Mouse (Mus musculus) left cerebral cortex, adult 2 months (tissue): ENCODE measurements around the gene Dsp. TPM values are rescaled to one million over a fixed set of nuclear protein-coding genes. Genes with fewer than 3 reads are reported as not detected.

Experiments used
- DNase-seq, 2 experiments: peaks; one replicate each; pipeline ENCODE4 v3.0.0; 2021 to 2022; ENCODE audit warnings: low spot score in 2 of 2, mixed read lengths in 1 of 2; ENCODE audit errors: extremely low spot score in 1 of 2
- H3K27ac ChIP-seq: fragments of 200-600 bp; 2 replicates; pipeline ENCODE4 v1.8.1; 2022
- H3K4me3 ChIP-seq: fragments of 200-600 bp; 2 replicates; pipeline ENCODE4 v1.8.1; 2022
- CTCF ChIP-seq: fragments of 200-600 bp; IDR thresholded peaks from 2 replicates; pipeline ENCODE4 v1.8.1; 2022; ENCODE audit warnings: antibody characterized with exemption, mild to moderate bottlenecking, moderate library complexity
- intact Hi-C: fragments of 180-260 bp; cut with DNase I; formaldehyde crosslinking; loops from one replicate; pipeline ENCODE4 v1.15.1; 2025
- total RNA-seq, 2 experiments: library from RNA; stranded (reverse); gene quantifications; 2 replicates each; pipeline ENCODE4 v1.2.3; 2021

The Dsp gene
- total RNA-seq, 2 experiments from 2014 or later: 0.07 to 0.16 TPM

GRCm38 (mm10) chr13:38204171-38204570, 53.1 kb downstream of the Dsp start:
- no peak for TF ChIP-seq CTCF
- no peak for DNase-seq
- Histone ChIP-seq H3K27ac (no peak overlapping the region), H3K4me3 (peak overlapping the region; percentile 62)
- intact Hi-C loops: loop anchor here (5.0 to 10.0 kb wide), 2 partner anchors 212 to 749 kb away; partner anchors contain the start of gene Ssr1

- DNase-seq: peak; percentile 88 to 91
- intact Hi-C loops: loop anchor here (5.0 to 10.0 kb wide), 2 partner anchors 213 to 750 kb away; partner anchors contain the start of gene Ssr1
- no peak for TF ChIP-seq CTCF
- Histone ChIP-seq H3K27ac (peak within 1 kb of the TSS; percentile 83), H3K4me3 (peak within 1 kb of the TSS; percentile 62)
Measured at GRCm38 (mm10) chr13:38204702-38205482, 53.8 kb downstream of the Dsp start, which contains the start of gene Snrnp48. TSS of gene Snrnp48 (plus strand) at chr13:38204938.

- no peak for TF ChIP-seq CTCF
- no peak overlapping the region for H3K4me3 ChIP-seq
- intact Hi-C loops: loop anchor here (10.0 kb wide), 1 partner anchor 384 kb away; no protein-coding TSS in a partner anchor
- H3K27ac ChIP-seq: no peak overlapping the region
- no peak for DNase-seq
Measured at GRCm38 (mm10) chr13:38211122-38211521, 60.0 kb downstream of the Dsp start.

- TF ChIP-seq CTCF: no peak
- no peak for DNase-seq
- no peak overlapping the region for H3K27ac ChIP-seq
- H3K4me3 ChIP-seq: no peak overlapping the region
- intact Hi-C loops: loop anchor here (5.0 to 10.0 kb wide), 2 partner anchors 156 to 376 kb away; no protein-coding TSS in a partner anchor
Measured at GRCm38 (mm10) chr13:38218686-38219085, 67.6 kb downstream of the Dsp start.

- intact Hi-C loops: loop anchor here (10.0 kb wide), 1 partner anchor 284 kb away; no protein-coding TSS in a partner anchor
- no peak overlapping the region for H3K27ac ChIP-seq
- peak; percentile 52 for TF ChIP-seq CTCF
- no peak for DNase-seq
- H3K4me3 ChIP-seq: no peak overlapping the region
Measured at GRCm38 (mm10) chr13:38220331-38220730, 69.2 kb downstream of the Dsp start.

GRCm38 (mm10) chr13:38230177-38230821, 79.2 kb downstream of the Dsp start:
- no peak overlapping the region for H3K4me3 ChIP-seq
- no peak for TF ChIP-seq CTCF
- intact Hi-C loops: no loop called here
- no peak overlapping the region for H3K27ac ChIP-seq
- DNase-seq: no peak

GRCm38 (mm10) chr13:38232411-38232810, 81.3 kb downstream of the Dsp start:
- no peak overlapping the region for H3K4me3 ChIP-seq
- no peak overlapping the region for H3K27ac ChIP-seq
- no peak for TF ChIP-seq CTCF
- intact Hi-C loops: no loop called here
- DNase-seq: no peak

GRCm38 (mm10) chr13:38232856-38233625, 81.9 kb downstream of the Dsp start:
- H3K4me3 ChIP-seq: no peak overlapping the region
- H3K27ac ChIP-seq: no peak overlapping the region
- no peak for TF ChIP-seq CTCF
- intact Hi-C loops: no loop called here
- no peak for DNase-seq

- no peak for DNase-seq
- Histone ChIP-seq H3K4me3 (no peak overlapping the region), H3K27ac (no peak overlapping the region)
- no peak for TF ChIP-seq CTCF
- intact Hi-C loops: no loop called here
Measured at GRCm38 (mm10) chr13:38234651-38235050, 83.6 kb downstream of the Dsp start.

GRCm38 (mm10) chr13:38235370-38235769, 84.3 kb downstream of the Dsp start:
- H3K27ac ChIP-seq: no peak overlapping the region
- peak; percentile 27 for TF ChIP-seq CTCF
- no peak for DNase-seq
- no peak overlapping the region for H3K4me3 ChIP-seq
- intact Hi-C loops: no loop called here

GRCm38 (mm10) chr13:38248151-38248550, 97.1 kb downstream of the Dsp start:
- no peak overlapping the region for H3K4me3 ChIP-seq
- TF ChIP-seq CTCF: no peak
- no peak for DNase-seq
- intact Hi-C loops: no loop called here
- no peak overlapping the region for H3K27ac ChIP-seq

Other genes with a start within 250 kb of the Dsp start
- gene Ssr1, start 157.1 kb upstream of the Dsp start, total RNA-seq: 100 to 1,000 TPM in 1 of 2 experiments, 10 to 100 TPM in 1; 96.1 to 101 TPM
- 10 to 100 TPM; 27.7 TPM for gene Riok1, start 114.3 kb upstream of the Dsp start, total RNA-seq
- gene Cage1, start 114.2 kb upstream of the Dsp start, total RNA-seq: 1 to 10 TPM; 6.2 to 6.3 TPM
- 10 to 100 TPM; 21.7 to 28.4 TPM for gene Snrnp48, start 53.6 kb downstream of the Dsp start, total RNA-seq
- gene Bmp6, start 193.8 kb downstream of the Dsp start, total RNA-seq: 10 to 100 TPM in 1 of 2 experiments, 1 to 10 TPM in 1; 8.9 to 10.8 TPM